Mouse (Mus musculus) splenic B cell, adult 2 months (primary cell): ENCODE measurements around the gene Chtop.
A peak's percentile ranks its signal among the peaks of the same experiment; 100 is the strongest.

ENCODE experiments used
- DNase-seq: peaks from one replicate; pipeline ENCODE4 v3.0.0-alpha.2; 2011; ENCODE audit warnings: low read depth, low spot score
- H3K27me3 ChIP-seq: 2 replicates; pipeline ENCODE4 v1.6.1; 2012; ENCODE audit warnings: mild to moderate bottlenecking, low read length, moderate library complexity, mixed read lengths; ENCODE audit not compliant: control insufficient read depth, poor library complexity, insufficient read depth, severe bottlenecking
- H3K36me3 ChIP-seq: 2 replicates; pipeline ENCODE4 v1.6.1; 2012; ENCODE audit warnings: mild to moderate bottlenecking, low read length, moderate library complexity, mixed read lengths; ENCODE audit not compliant: control insufficient read depth, poor library complexity, insufficient read depth, severe bottlenecking

The Chtop gene

GRCm38 (mm10) chr3:90517711-90518110 is 8.4 kb upstream of the Chtop start:
- peaks cover 3% of the 10 kb centered on the region; the same call in 1 of the 2 replicates for H3K36me3 ChIP-seq
- no peak for DNase-seq
- no peaks in the 10 kb centered on the region for H3K27me3 ChIP-seq

GRCm38 (mm10) chr3:90515789-90516188 is 6.5 kb upstream of the Chtop start:
- Histone ChIP-seq H3K36me3 (peaks cover 2% of the 10 kb centered on the region; the same call in 1 of the 2 replicates), H3K27me3 (no peaks in the 10 kb centered on the region)
- no peak for DNase-seq

- H3K27me3 ChIP-seq: no peaks in the 10 kb centered on the region
- DNase-seq: no peak
- H3K36me3 ChIP-seq: peaks cover under 1% of the 10 kb centered on the region; the same call in 1 of the 2 replicates
These were observed 5.9 kb upstream of the Chtop start for GRCm38 (mm10) chr3:90515242-90515641.

GRCm38 (mm10) chr3:90514691-90515090 is 5.4 kb upstream of the Chtop start:
- no peaks in the 10 kb centered on the region for H3K36me3 ChIP-seq
- no peaks in the 10 kb centered on the region for H3K27me3 ChIP-seq
- peak; percentile 48 for DNase-seq

GRCm38 (mm10) chr3:90513796-90514590 is 4.7 kb upstream of the Chtop start, which contains the start of the genes S100a1 and S100a13:
Gene S100a1 (minus strand): TSS chr3:90514392.
Gene S100a13 (plus strand): TSS chr3:90514435.
- H3K36me3 ChIP-seq: no peaks in the 10 kb centered on the region
- H3K27me3 ChIP-seq: no peaks in the 10 kb centered on the region
- peak; percentile 37 for DNase-seq

- H3K36me3 ChIP-seq: no peaks in the 10 kb centered on the region
- no peak for DNase-seq
- H3K27me3 ChIP-seq: no peaks in the 10 kb centered on the region
These were observed 3.8 kb upstream of the Chtop start for GRCm38 (mm10) chr3:90512948-90513642.

- H3K36me3 ChIP-seq: peaks cover 2% of the 10 kb centered on the region; the same call in 1 of the 2 replicates
- no peak for DNase-seq
- no peaks in the 10 kb centered on the region for H3K27me3 ChIP-seq
These were observed 3.0 kb upstream of the Chtop start for GRCm38 (mm10) chr3:90512276-90512675.

GRCm38 (mm10) chr3:90509747-90510123 is 437 bp upstream of the Chtop start:
- H3K36me3 ChIP-seq: peaks cover 14% of the 10 kb centered on the region
- no peak for DNase-seq
- no peaks in the 10 kb centered on the region for H3K27me3 ChIP-seq

- Histone ChIP-seq H3K27me3 (no peaks in the 10 kb centered on the region), H3K36me3 (peaks cover 15% of the 10 kb centered on the region)
- DNase-seq: peak; percentile 18
These were observed 880 bp downstream of the Chtop start for GRCm38 (mm10) chr3:90508287-90508949.

- Histone ChIP-seq H3K36me3 (peaks cover 24% of the 10 kb centered on the region), H3K27me3 (no peaks in the 10 kb centered on the region)
- DNase-seq: no peak
These were observed 2.9 kb downstream of the Chtop start for GRCm38 (mm10) chr3:90506362-90506761.

- Histone ChIP-seq H3K27me3 (no peaks in the 10 kb centered on the region), H3K36me3 (peaks cover 24% of the 10 kb centered on the region)
- DNase-seq: no peak
These were observed 4.1 kb downstream of the Chtop start for GRCm38 (mm10) chr3:90505216-90505615.

GRCm38 (mm10) chr3:90503444-90503843 is 5.9 kb downstream of the Chtop start:
- Histone ChIP-seq H3K27me3 (no peaks in the 10 kb centered on the region), H3K36me3 (peaks cover 27% of the 10 kb centered on the region)
- no peak for DNase-seq

GRCm38 (mm10) chr3:90497597-90497996 is 11.7 kb downstream of the Chtop start:
- Histone ChIP-seq H3K36me3 (peaks cover 14% of the 10 kb centered on the region), H3K27me3 (no peaks in the 10 kb centered on the region)
- DNase-seq: no peak

- Histone ChIP-seq H3K36me3 (peaks cover 11% of the 10 kb centered on the region), H3K27me3 (no peaks in the 10 kb centered on the region)
- DNase-seq: no peak
These were observed 13.3 kb downstream of the Chtop start for GRCm38 (mm10) chr3:90495850-90496525.
